8 mouse cellular contexts compared by ENCODE assay signal in genomic region chr13:8885445-8886184, GRCm38 (mm10). TPM values are rescaled to one million over a fixed set of nuclear protein-coding genes. Genes with fewer than 3 reads are reported as not detected.
A peak's percentile ranks its signal among the peaks of the same experiment; 100 is the strongest.
DNase-seq lines count a peak whose midpoint lies in the region; ATAC-seq and TF ChIP-seq lines count a peak whose summit lies in the region.

Idi1 (plus strand) TSS chr13:8885501.

- H3K36me3 ChIP-seq in MEL (ENCODE audit: control insufficient read depth in 1 of 2, insufficient read depth in 2 of 2, low read length in 2 of 2) = no peaks in the 10 kb centered on the region
- peaks cover 13% of the 10 kb centered on the region for H3K36me3 ChIP-seq in lung, embryonic 16.5 days (ENCODE audit: control insufficient read depth, insufficient read depth, low read length)

- TF ChIP-seq EP300 in MEL (IDR thresholded peaks at IDR 0.05; ENCODE audit: low read depth in 1 of 2, low read length in 2 of 2) = no peak

- peak within 1 kb of the TSS; percentile 72 for H3K27ac ChIP-seq in MEL (ENCODE audit: control insufficient read depth, low read depth, low read length)
- peak within 1 kb of the TSS; percentile 92 for H3K27ac ChIP-seq in cerebellum, adult 2 months (ENCODE audit: insufficient read depth, low read length)
- H3K27ac ChIP-seq in lung, embryonic 16.5 days (ENCODE audit: low read length) = peak within 1 kb of the TSS; percentile 94

- under 1% methylated on average over 46 of the region's 46 CpGs for WGBS in cerebellum, adult 2 months
- under 1% methylated on average over 46 of the region's 46 CpGs for WGBS in lung, embryonic 16.5 days

- no peak for TF ChIP-seq CTCF in MEL (IDR thresholded peaks at IDR 0.05 in 2 of 3, conservative IDR thresholded peaks at IDR 0.05 in 1 of 3; ENCODE audit: control insufficient read depth in 1 of 3, insufficient read depth in 1 of 3, low read depth in 2 of 3, low read length in 3 of 3, poor library complexity in 1 of 3, severe bottlenecking in 1 of 3)
- no peak for TF ChIP-seq CTCF in cerebellum, adult 2 months (IDR thresholded peaks at IDR 0.05; ENCODE audit: borderline replicate concordance, insufficient read depth, low read depth, low read length)

- H3K9ac ChIP-seq in MEL (ENCODE audit: control insufficient read depth, low read depth, low read length, poor library complexity, severe bottlenecking) = peak within 1 kb of the TSS; percentile 80
- H3K9ac ChIP-seq in lung, embryonic 16.5 days (ENCODE audit: low read length) = peak within 1 kb of the TSS; percentile 76

- H3K9me3 ChIP-seq in MEL (replicated peaks; ENCODE audit: insufficient read depth, low read length) = no peaks in the 10 kb centered on the region
- H3K9me3 ChIP-seq in lung, embryonic 16.5 days (ENCODE audit: control insufficient read depth, low read length) = no peaks in the 10 kb centered on the region

- peak within 1 kb of the TSS; percentile 79 to 82 for H3K4me3 ChIP-seq in MEL (ENCODE audit: control insufficient read depth in 1 of 2, insufficient read depth in 1 of 2, low read depth in 2 of 2, low read length in 2 of 2)
- peak within 1 kb of the TSS; percentile 87 for H3K4me3 ChIP-seq in cerebellum, adult 2 months (replicated peaks; ENCODE audit: insufficient read depth, low read depth, low read length)
- peak within 1 kb of the TSS; percentile 68 for H3K4me3 ChIP-seq in lung, embryonic 16.5 days (ENCODE audit: low read length)

- H3K79me2 ChIP-seq in MEL (ENCODE audit: control insufficient read depth, insufficient read depth, low read length, poor library complexity) = no peaks in the 10 kb centered on the region; the same call in 1 of the 2 replicates

- DNase-seq in MEL (ENCODE audit: low read depth, low spot score) = peak; percentile 99
- peak; percentile 97 to 99 for DNase-seq in cerebellum, adult 2 months
- DNase-seq in forelimb bud, embryonic 11.5 days (ENCODE audit: low read depth, low spot score) = peak; percentile 95
- DNase-seq in layer of hippocampus, adult 9-10 months (ENCODE audit: low spot score) = peak; percentile 98
- peak; percentile 93 for DNase-seq in ovary, postnatal 10 days (ENCODE audit: low spot score)
- DNase-seq in thymus, postnatal 10 days (ENCODE audit: low spot score in 2 of 2) = peak; percentile 94 to 96

- peak; percentile 98 to 99 for ATAC-seq in hematopoietic stem cell, adult 5-6 weeks (replicated peaks in 1 of 2; ENCODE audit: insufficient read depth in 1 of 2, low FRiP score in 2 of 2, low TSS enrichment in 1 of 2, low read depth in 1 of 2, poor library complexity in 2 of 2, severe bottlenecking in 2 of 2)
- ATAC-seq in lung, embryonic 16.5 days (ENCODE audit: low read depth) = peak; percentile 100

- TF ChIP-seq POLR2A in MEL (IDR thresholded peaks at IDR 0.05; ENCODE audit: control insufficient read depth in 1 of 2, insufficient read depth in 1 of 2, low read depth in 1 of 2, low read length in 2 of 2, poor library complexity in 1 of 2) = peak; percentile 71 to 90
- TF ChIP-seq POLR2A in cerebellum, adult 2 months (IDR thresholded peaks at IDR 0.05; ENCODE audit: borderline replicate concordance, insufficient read depth, low read length) = peak; percentile 76; the same call in 1 of the 2 replicates

- H3K4me2 ChIP-seq in lung, embryonic 16.5 days (ENCODE audit: low read depth, low read length) = peak within 1 kb of the TSS; percentile 82

- no peaks in the 10 kb centered on the region for H3K4me1 ChIP-seq in MEL (ENCODE audit: control insufficient read depth in 1 of 2, insufficient read depth in 2 of 2, low read length in 2 of 2)
- H3K4me1 ChIP-seq in cerebellum, adult 2 months (ENCODE audit: control insufficient read depth, insufficient read depth, low read length) = no peaks in the 10 kb centered on the region
- H3K4me1 ChIP-seq in lung, embryonic 16.5 days (replicated peaks; ENCODE audit: control insufficient read depth, insufficient read depth, low read length) = peaks cover 6% of the 10 kb centered on the region

- no peaks in the 10 kb centered on the region for H3K27me3 ChIP-seq in MEL (ENCODE audit: control insufficient read depth in 1 of 2, insufficient read depth in 2 of 2, low read length in 2 of 2)
- no peaks in the 10 kb centered on the region for H3K27me3 ChIP-seq in cerebellum, adult 2 months (ENCODE audit: control insufficient read depth, insufficient read depth, low read length)
- no peaks in the 10 kb centered on the region for H3K27me3 ChIP-seq in lung, embryonic 16.5 days (ENCODE audit: control insufficient read depth, insufficient read depth, low read depth, low read length)

- no peak for TF ChIP-seq RAD21 in MEL (IDR thresholded peaks at IDR 0.05; ENCODE audit: low read depth, low read length)

TF ChIP-seq in MEL, 35 proteins besides CTCF, POLR2A, EP300 and RAD21:
- peak; percentile 87 for TF ChIP-seq NELFE (IDR thresholded peaks at IDR 0.05; ENCODE audit: low read depth, low read length)
- TF ChIP-seq HCFC1 (IDR thresholded peaks at IDR 0.05; ENCODE audit: low read depth, low read length) = peak; percentile 73
- TF ChIP-seq TBP (IDR thresholded peaks at IDR 0.05; ENCODE audit: low read depth, low read length) = peak; percentile 92
- 0 out of 2 replicates have a peak, but pooled peaks have one; percentile 1 for TF ChIP-seq MYC (IDR thresholded peaks at IDR 0.05; ENCODE audit: low read depth, low read length)
- no peak for TF ChIP-seq KAT2A (conservative IDR thresholded peaks at IDR 0.05; ENCODE audit: low read depth, low read length)
- no peak for TF ChIP-seq GATA1 (IDR thresholded peaks at IDR 0.05; ENCODE audit: low read depth, low read length)
- peak; percentile 74; the same call in 1 of the 2 replicates for TF ChIP-seq POLR2AphosphoS2 (IDR thresholded peaks at IDR 0.05; ENCODE audit: low read length)
- TF ChIP-seq ETS1 (IDR thresholded peaks at IDR 0.05; ENCODE audit: low read depth, low read length) = 0 out of 2 replicates have a peak, but pooled peaks have one; percentile 0
- no peak for TF ChIP-seq GABPA (IDR thresholded peaks at IDR 0.05; ENCODE audit: low read depth, low read length)
- TF ChIP-seq JUND (IDR thresholded peaks at IDR 0.05; ENCODE audit: low read depth, low read length) = no peak
- peak; percentile 80; the same call in 1 of the 2 replicates for TF ChIP-seq E2F4 (IDR thresholded peaks at IDR 0.05; ENCODE audit: borderline replicate concordance, low read depth, low read length)
- no peak for TF ChIP-seq MAFK (IDR thresholded peaks at IDR 0.05; ENCODE audit: borderline replicate concordance, low read depth, low read length)
- 0 out of 2 replicates have a peak, but pooled peaks have one; percentile 35 for TF ChIP-seq NRF1 (IDR thresholded peaks at IDR 0.05; ENCODE audit: insufficient read depth, low read depth, low read length, poor library complexity, severe bottlenecking)
- TF ChIP-seq MAZ (IDR thresholded peaks at IDR 0.05; ENCODE audit: low read depth, low read length) = no peak
- no peak for TF ChIP-seq ELF1 (IDR thresholded peaks at IDR 0.05; ENCODE audit: low read depth, low read length)
- TF ChIP-seq SMC3 (IDR thresholded peaks at IDR 0.05; ENCODE audit: low read depth, low read length) = no peak
- TF ChIP-seq ZNF384 (IDR thresholded peaks at IDR 0.05; ENCODE audit: low read depth, low read length) = no peak
- TF ChIP-seq ZKSCAN1 (IDR thresholded peaks at IDR 0.05; ENCODE audit: low read depth, low read length) = no peak
- TF ChIP-seq ZMIZ1 (IDR thresholded peaks at IDR 0.05; ENCODE audit: low read depth, low read length) = peak; percentile 88
- TF ChIP-seq POLR2AphosphoS5 (IDR thresholded peaks at IDR 0.05; ENCODE audit: borderline replicate concordance, low read depth, low read length) = no peak
- peak; percentile 22; the same call in 1 of the 2 replicates for TF ChIP-seq TCF12 (IDR thresholded peaks at IDR 0.05; ENCODE audit: low read depth, low read length)
- TF ChIP-seq CHD1 (IDR thresholded peaks at IDR 0.05; ENCODE audit: low read depth, low read length) = no peak
- TF ChIP-seq ZC3H11A (IDR thresholded peaks at IDR 0.05; ENCODE audit: low read depth, low read length) = no peak
- no peak for TF ChIP-seq CHD2 (IDR thresholded peaks at IDR 0.05; ENCODE audit: low read length)
- 0 out of 2 replicates have a peak, but pooled peaks have one; percentile 1 for TF ChIP-seq USF1 (IDR thresholded peaks at IDR 0.05; ENCODE audit: low read depth, low read length)
- TF ChIP-seq BHLHE40 (IDR thresholded peaks at IDR 0.05; ENCODE audit: borderline replicate concordance, low read depth, low read length) = no peak
- no peak for TF ChIP-seq RCOR1 (IDR thresholded peaks at IDR 0.05; ENCODE audit: low read depth, low read length)
- peak; percentile 52; the same call in 1 of the 2 replicates for TF ChIP-seq MAX (IDR thresholded peaks at IDR 0.05; ENCODE audit: low read length)
- TF ChIP-seq MEF2A (IDR thresholded peaks at IDR 0.05; ENCODE audit: extremely low read depth, insufficient replicate concordance, low read depth, low read length, poor library complexity, severe bottlenecking) = no peak
- TF ChIP-seq TAL1 (IDR thresholded peaks at IDR 0.05; ENCODE audit: low read length) = no peak
- TF ChIP-seq MXI1 (IDR thresholded peaks at IDR 0.05; ENCODE audit: low read depth, low read length) = no peak; the same call in 1 of the 2 replicates
- TF ChIP-seq USF2 (IDR thresholded peaks at IDR 0.05; ENCODE audit: borderline replicate concordance in 1 of 2, insufficient read depth in 1 of 2, low read depth in 1 of 2, low read length in 2 of 2) = no peak
- TF ChIP-seq UBTF (IDR thresholded peaks at IDR 0.05; ENCODE audit: borderline replicate concordance, insufficient read depth, low read depth, low read length) = no peak
- TF ChIP-seq SIN3A (IDR thresholded peaks at IDR 0.05; ENCODE audit: low read length) = peak; percentile 72
- TF ChIP-seq MYB (IDR thresholded peaks at IDR 0.05; ENCODE audit: low read depth, low read length) = no peak

RNA-seq across cellular contexts. Expression of gene Idi1, which starts in this region (rescaled TPM):
- total RNA-seq in MEL (2012; rRNA removed) = 19.9 and 22.1 TPM in 2 replicates
- polyA plus RNA-seq in MEL (2012; ENCODE audit: insufficient read depth in 1 of 2, insufficient read length in 2 of 2, low read depth in 1 of 2, low replicate concordance in 2 of 2, missing spikeins in 1 of 2) = 10 to 100 TPM in 1 of 2 experiments, not detected in 1; 22.5 TPM
- 47.4 and 51.1 TPM in 2 replicates for polyA plus RNA-seq in cerebellum, adult 2 months (2012; rRNA removed)
- total RNA-seq in hematopoietic stem cell, adult 5-6 weeks (2017) = 39.5 and 68.1 TPM in 2 replicates
- 54.2 and 59.9 TPM in 2 replicates for polyA plus RNA-seq in lung, embryonic 16.5 days (2015; fragmentation: Nextera tagmentation; extraction: Ambion mirVana)

Comparison
In these comparisons a context has a peak if more than half of its experiments do, and no peak if none do; other contexts are left out.
1. Peak in every context shown above with its lines: DNase-seq, ATAC-seq, H3K4me3 ChIP-seq and H3K27ac ChIP-seq.